Mouse (Mus musculus) heart, postnatal 0 days (tissue): Measurements from ENCODE around the gene Acox3. TPM values are rescaled to one million over a fixed set of nuclear protein-coding genes. Genes with fewer than 3 reads are reported as not detected.

ENCODE experiments used
- ATAC-seq: fragments of 200-750 bp; cut with Nextera tagmentation; 2 replicates; pipeline ENCODE4 v1.8.0; 2017; ENCODE audit warnings: low read depth, moderate number of reproducible peaks, moderate library complexity; ENCODE audit not compliant: insufficient read depth
- DNase-seq: peaks from one replicate; pipeline ENCODE4 v3.0.0-alpha.2; 2016; ENCODE audit warnings: low spot score
- H3K27ac ChIP-seq: fragments of 300-500 bp; sonication (generic); 2 replicates; pipeline ENCODE4 v1.5.1; 2014; ENCODE audit warnings: low read depth, mild to moderate bottlenecking
- H3K27me3 ChIP-seq: fragments of 300-500 bp; sonication (generic); 2 replicates; pipeline ENCODE4 v1.6.1; 2014; ENCODE audit warnings: low read length, mixed read lengths; ENCODE audit not compliant: control insufficient read depth, insufficient read depth
- H3K36me3 ChIP-seq: fragments of 300-500 bp; sonication (generic); replicated peaks from 2 replicates; pipeline ENCODE4 v1.6.1; 2014; ENCODE audit warnings: low read length, mixed read lengths; ENCODE audit not compliant: control insufficient read depth, insufficient read depth
- H3K4me1 ChIP-seq: fragments of 300-500 bp; sonication (generic); 2 replicates; pipeline ENCODE4 v1.6.1; 2014; ENCODE audit warnings: antibody characterized with exemption; ENCODE audit not compliant: control insufficient read depth, insufficient read depth
- H3K4me2 ChIP-seq: fragments of 300-500 bp; sonication (generic); 2 replicates; pipeline ENCODE4 v1.6.1; 2014; ENCODE audit warnings: low read depth, mild to moderate bottlenecking, low read length, moderate library complexity
- H3K4me3 ChIP-seq: fragments of 300-500 bp; sonication (generic); 2 replicates; pipeline ENCODE4 v1.5.1; 2014; ENCODE audit warnings: low read depth, low read length
- H3K9ac ChIP-seq: fragments of 300-500 bp; sonication (generic); replicated peaks from 2 replicates; pipeline ENCODE4 v1.6.1; 2014; ENCODE audit warnings: low read depth, low read length, mixed read lengths
- H3K9me3 ChIP-seq: fragments of 300-500 bp; sonication (generic); replicated peaks from 2 replicates; pipeline ENCODE4 v1.6.1; 2016; ENCODE audit warnings: low read length; ENCODE audit not compliant: control insufficient read depth
- CTCF ChIP-seq: IDR thresholded peaks from 2 replicates; pipeline ENCODE4 v1.5.1; 2016; ENCODE audit warnings: antibody characterized with exemption, control low read depth, low read depth
- EP300 ChIP-seq: IDR thresholded peaks from 2 replicates; pipeline ENCODE4 v1.6.1; 2016; ENCODE audit warnings: antibody characterized with exemption, low read depth
- WGBS: fragments of 180-500 bp; shearing (Covaris S2); extraction: QIAGEN DNeasy Blood & Tissue Kit; methylation state at CpG from one replicate; pipeline ENCODE4 v1.1.7; 2014; 5-methylcytosine and 5-hydroxymethylcytosine counted together
- polyA plus RNA-seq: library from polyadenylated mRNA; unstranded; fragments of >200 nt; fragmentation: Nextera tagmentation; extraction: Ambion mirVana; gene quantifications from 2 replicates; pipeline ENCODE4 v1.2.1, GENCODE M21; 2015
- total RNA-seq: library from RNA; depleted of rRNA; stranded (reverse); fragments of >200 nt; gene quantifications from 2 replicates; pipeline ENCODE4 v1.2.3, GENCODE M21; 2014; ENCODE audit warnings: low replicate concordance

Acox3 gene
- total and polyA plus RNA-seq, 2 experiments from 2014 or later, result 13.4 to 26.8 TPM

DNA sequence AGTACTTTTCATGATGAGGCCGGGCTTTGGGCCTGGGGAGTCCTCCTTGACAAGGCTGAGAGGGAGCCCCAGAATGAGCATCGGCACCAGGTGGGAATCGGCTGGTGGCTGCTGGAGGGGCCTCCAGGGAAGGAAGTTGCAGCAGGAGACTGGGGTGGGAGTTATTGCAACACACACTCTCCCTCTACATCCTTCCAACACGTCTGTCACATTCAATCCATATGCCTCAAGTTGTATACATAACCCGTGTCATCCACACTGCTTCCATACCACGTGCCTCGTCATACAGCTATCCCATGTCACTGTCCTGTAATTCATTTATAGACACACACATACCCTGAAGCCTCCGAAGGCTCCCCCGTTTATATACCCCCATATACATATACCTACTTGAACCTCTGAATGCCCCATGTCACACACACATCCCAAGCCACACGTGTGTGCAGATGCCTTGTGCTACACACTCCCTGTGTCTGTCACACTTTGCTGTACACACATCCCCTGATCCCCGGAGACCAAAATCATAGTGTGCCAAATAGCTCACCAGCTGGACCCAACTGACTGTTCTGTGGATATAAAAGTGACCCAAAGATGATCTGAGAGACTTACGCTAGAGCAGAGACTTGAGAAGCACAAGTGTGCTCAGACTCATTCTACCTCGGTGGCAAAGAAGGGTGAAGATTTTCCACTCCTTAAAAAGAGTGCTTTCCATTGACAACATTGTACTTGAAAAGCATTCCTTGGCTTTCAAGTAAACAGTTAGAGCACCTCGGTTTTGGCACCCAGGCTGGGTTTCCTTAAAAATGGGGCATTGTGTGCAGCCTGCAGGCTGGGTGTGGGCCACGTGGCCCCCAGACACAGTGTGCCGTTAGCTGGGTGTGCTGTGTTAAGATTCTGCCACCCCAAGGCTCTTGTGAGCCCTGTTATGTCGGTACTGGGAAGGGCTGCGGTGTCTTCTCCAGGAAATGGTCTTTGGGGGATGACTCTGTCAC is 13.6 kb downstream of the Acox3 start:
- no peaks in the 10 kb centered on the region for H3K9me3 ChIP-seq
- peaks cover 65% of the 10 kb centered on the region for H3K36me3 ChIP-seq
- no peak overlapping the region for H3K4me2 ChIP-seq
- no peak for TF ChIP-seq EP300
- TF ChIP-seq CTCF, result no peak
- no peak overlapping the region for H3K9ac ChIP-seq
- DNase-seq, result no peak
- H3K27ac ChIP-seq, result no peak overlapping the region
- H3K4me3 ChIP-seq, result no peak overlapping the region
- H3K4me1 ChIP-seq, result no peaks in the 10 kb centered on the region
- H3K27me3 ChIP-seq, result no peaks in the 10 kb centered on the region
- ATAC-seq, result no peak
- WGBS, result 75% methylated on average over 18 of the region's 18 CpGs

DNA sequence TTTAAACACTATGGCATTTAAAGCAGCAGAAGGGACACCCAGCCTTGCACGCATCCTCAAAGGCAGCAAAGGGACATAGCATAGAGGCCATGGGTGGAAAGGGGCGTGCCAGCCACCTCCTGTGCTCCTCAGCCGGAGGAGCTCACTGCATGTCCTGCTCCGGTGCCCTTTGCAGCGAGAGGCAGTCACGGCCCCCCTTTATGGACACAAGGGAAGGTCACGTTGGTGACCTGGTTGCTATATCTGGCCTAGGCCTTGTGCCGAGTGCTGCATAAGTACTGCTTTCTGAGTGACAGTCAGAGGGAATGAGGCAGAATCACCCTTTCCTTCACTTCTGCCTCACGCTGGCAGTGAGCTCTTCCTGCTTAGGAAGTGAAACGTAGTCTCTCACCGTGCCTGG is 17.4 kb downstream of the Acox3 start:
- no peak for TF ChIP-seq EP300
- no peak for TF ChIP-seq CTCF
- Histone ChIP-seq H3K4me3 (no peak overlapping the region), H3K27me3 (no peaks in the 10 kb centered on the region), H3K4me2 (no peak overlapping the region), H3K36me3 (peaks cover 51% of the 10 kb centered on the region), H3K4me1 (no peaks in the 10 kb centered on the region), H3K9ac (no peak overlapping the region), H3K9me3 (no peaks in the 10 kb centered on the region), H3K27ac (no peak overlapping the region)
- 43% methylated on average over 11 of the region's 11 CpGs for WGBS
- ATAC-seq (0 out of 2 replicates have a peak, but pooled peaks have one; percentile 52), DNase-seq (peak; percentile 35)

DNA sequence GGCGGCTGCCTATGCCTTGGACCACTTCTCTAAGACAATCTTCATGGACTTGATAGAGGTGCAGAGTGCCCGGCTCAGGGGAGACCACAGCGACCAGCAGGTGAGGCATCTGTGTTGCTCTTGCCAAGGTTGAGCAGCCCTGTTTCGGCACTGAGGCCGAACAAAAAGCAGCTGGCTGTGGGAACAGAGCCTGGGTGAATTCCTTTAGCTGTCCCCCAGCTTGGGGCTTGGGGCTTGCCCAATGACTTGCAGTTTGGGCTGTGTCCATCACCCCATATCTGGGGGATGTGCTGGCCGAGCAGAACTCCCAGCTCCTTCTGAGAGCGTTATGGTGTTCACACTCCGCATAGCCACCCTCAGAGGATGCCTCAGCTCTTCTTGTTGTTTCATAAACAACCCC is 18.7 kb downstream of the Acox3 start:
- Histone ChIP-seq H3K27ac (no peak overlapping the region), H3K27me3 (no peaks in the 10 kb centered on the region), H3K4me1 (no peaks in the 10 kb centered on the region), H3K4me3 (no peak overlapping the region), H3K36me3 (peaks cover 47% of the 10 kb centered on the region), H3K9me3 (no peaks in the 10 kb centered on the region), H3K9ac (no peak overlapping the region), H3K4me2 (no peak overlapping the region)
- TF ChIP-seq EP300, result no peak
- no peak for TF ChIP-seq CTCF
- no peak for DNase-seq
- WGBS, result 86% methylated on average over 8 of the region's 8 CpGs
- ATAC-seq, result no peak

DNA sequence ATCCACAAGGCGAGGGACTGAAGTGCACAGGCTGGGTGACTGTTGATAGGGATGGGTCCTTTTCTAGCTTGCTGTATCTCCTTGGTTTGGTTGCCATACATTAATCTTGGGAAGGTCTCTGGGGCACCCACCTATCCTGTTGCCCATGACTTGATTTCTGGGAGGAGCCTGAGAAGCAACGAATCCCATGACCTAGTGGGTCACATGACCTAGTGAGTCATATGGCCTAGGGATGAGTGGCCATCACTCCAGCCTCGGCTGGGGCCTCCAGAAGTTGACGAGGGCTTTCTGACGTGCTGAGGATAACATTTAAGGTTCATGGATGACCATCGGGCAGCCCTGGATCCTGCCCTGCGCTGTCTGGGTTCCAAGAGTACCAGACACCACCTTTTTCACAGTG is 22.5 kb downstream of the Acox3 start:
- H3K4me1 ChIP-seq, result peaks cover 6% of the 10 kb centered on the region; the same call in 1 of the 2 replicates
- 83% methylated on average over 7 of the region's 7 CpGs for WGBS
- H3K36me3 ChIP-seq, result peaks cover 26% of the 10 kb centered on the region
- DNase-seq, result no peak
- no peaks in the 10 kb centered on the region for H3K9me3 ChIP-seq
- H3K27me3 ChIP-seq, result no peaks in the 10 kb centered on the region
- H3K9ac ChIP-seq, result no peak overlapping the region
- no peak overlapping the region for H3K4me2 ChIP-seq
- TF ChIP-seq CTCF, result no peak
- no peak for TF ChIP-seq EP300
- H3K4me3 ChIP-seq, result no peak overlapping the region
- no peak for ATAC-seq
- no peak overlapping the region for H3K27ac ChIP-seq

DNA sequence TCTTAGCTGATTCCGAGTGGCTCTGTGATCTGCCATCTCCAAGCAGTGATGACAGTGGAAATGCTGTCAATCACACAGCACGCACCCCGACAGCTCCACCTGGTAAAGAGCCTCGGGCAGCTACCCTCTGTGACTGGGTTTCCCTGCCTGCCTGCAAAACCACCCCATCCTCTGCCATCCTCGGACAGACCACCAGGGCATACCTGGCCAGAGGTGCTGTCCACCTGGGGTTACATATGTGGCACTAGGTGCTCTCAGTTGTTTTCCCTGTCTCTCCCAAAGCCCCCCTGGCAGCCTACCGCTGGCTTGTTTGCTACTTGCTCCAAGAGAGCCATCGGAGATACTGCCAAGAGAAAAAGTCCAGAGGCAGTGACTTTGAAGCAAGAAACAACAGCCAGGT is 24.0 kb downstream of the Acox3 start:
- no peak for ATAC-seq
- H3K9ac ChIP-seq, result no peak overlapping the region

More for the DNA sequence above, 24.0 kb downstream of the Acox3 start:
- Histone ChIP-seq H3K36me3 (peaks cover 22% of the 10 kb centered on the region), H3K4me3 (no peak overlapping the region), H3K27ac (no peak overlapping the region), H3K4me1 (peaks cover 10% of the 10 kb centered on the region; the same call in 1 of the 2 replicates), H3K4me2 (no peak overlapping the region), H3K27me3 (no peaks in the 10 kb centered on the region), H3K9me3 (no peaks in the 10 kb centered on the region)
- TF ChIP-seq EP300, result no peak
- no peak for TF ChIP-seq CTCF
- DNase-seq, result no peak
- WGBS, result 80% methylated on average over 7 of the region's 7 CpGs
